Mouse (Mus musculus): ENCODE measurements around the gene Krt33b.

The Krt33b gene

GRCm38 (mm10) chr11:99993620-99994383 lies 35.9 kb downstream of the Krt33b start, which contains the start of gene Krtap17-1:
TSS of gene Krtap17-1 (minus strand) at chr11:99993994.
- no peak for DNase-seq (ENCODE audit: low spot score)

- no peak for DNase-seq (ENCODE audit: low spot score)
These were observed 39.1 kb downstream of the Krt33b start for GRCm38 (mm10) chr11:99990571-99990970.

GRCm38 (mm10) chr11:99989881-99990405 lies 39.7 kb downstream of the Krt33b start:
- DNase-seq (ENCODE audit: low spot score), result no peak

GRCm38 (mm10) chr11:99988530-99988929 lies 41.1 kb downstream of the Krt33b start:
- DNase-seq (ENCODE audit: low spot score), result no peak

- no peak for DNase-seq (ENCODE audit: low spot score)
These were observed 43.5 kb downstream of the Krt33b start, which contains the start of gene Krtap16-1 for GRCm38 (mm10) chr11:99986180-99986647. TSS of gene Krtap16-1 (minus strand) at chr11:99986597.

- DNase-seq (ENCODE audit: low spot score), result no peak
These were observed 44.2 kb downstream of the Krt33b start for GRCm38 (mm10) chr11:99985291-99986092.

- no peak for DNase-seq (ENCODE audit: low spot score)
These were observed 46.2 kb downstream of the Krt33b start for GRCm38 (mm10) chr11:99983442-99983841.

- no peak for DNase-seq (ENCODE audit: low spot score)
These were observed 46.9 kb downstream of the Krt33b start for GRCm38 (mm10) chr11:99982731-99983130.

- DNase-seq (ENCODE audit: low spot score), result no peak
These were observed 50.7 kb downstream of the Krt33b start, which contains the start of gene Krtap29-1 for GRCm38 (mm10) chr11:99978953-99979352. TSS of gene Krtap29-1 (minus strand) at chr11:99979053.
